Mouse (Mus musculus) frontal cortex, adult 2 months (tissue): ENCODE measurements around the gene Gfpt1. TPM values are rescaled to one million over a fixed set of nuclear protein-coding genes. Genes with fewer than 3 reads are reported as not detected.
"Not testable (repeated sequence)": the region's sequence is repeated elsewhere in the genome, so short reads cannot be mapped to it uniquely, and the experiment has no call there.

ENCODE experiments used
- DNase-seq, 2 experiments: peaks; one replicate each; pipeline ENCODE4 v3.0.0; 2022; ENCODE audit warnings: low spot score in 1 of 2; ENCODE audit errors: extremely low spot score in 1 of 2
- polyA plus RNA-seq: library from polyadenylated mRNA; depleted of rRNA; stranded (reverse); fragments of >200 nt; gene quantifications from 2 replicates; pipeline ENCODE4 v1.2.3, GENCODE M21; 2012; rRNA removed

The Gfpt1 gene
- 25.5 and 29.4 TPM in 2 replicates for polyA plus RNA-seq

- peak; percentile 86 to 96 for DNase-seq
These were observed at the start of gene Gfpt1 for GRCm38 (mm10) chr6:87042337-87043130. TSS of gene Gfpt1 (plus strand) at chr6:87042846.

DNA sequence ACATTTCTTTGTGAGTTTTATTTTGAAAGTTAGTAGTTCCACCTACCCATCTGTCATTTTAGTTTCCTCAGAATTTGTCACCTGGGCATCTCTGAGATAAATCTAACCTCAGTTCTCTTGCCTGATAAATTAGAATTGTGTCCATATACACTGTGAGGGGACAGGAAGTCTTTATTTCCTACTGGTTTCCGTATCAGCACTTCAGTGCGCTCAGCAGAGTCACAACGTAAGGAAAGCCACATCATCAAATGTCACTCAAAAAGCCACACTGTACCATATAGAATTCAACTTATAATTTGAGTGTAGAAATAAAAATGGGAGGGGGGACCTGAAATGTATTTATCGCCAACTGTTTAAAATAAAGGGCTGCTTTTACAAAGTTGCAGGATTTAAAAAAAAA is 48.4 kb upstream of the Gfpt1 start:
- no peak for DNase-seq

- DNase-seq = peak; percentile 30 to 60
These were observed 45.9 kb upstream of the Gfpt1 start for GRCm38 (mm10) chr6:86996629-86997307.

DNA sequence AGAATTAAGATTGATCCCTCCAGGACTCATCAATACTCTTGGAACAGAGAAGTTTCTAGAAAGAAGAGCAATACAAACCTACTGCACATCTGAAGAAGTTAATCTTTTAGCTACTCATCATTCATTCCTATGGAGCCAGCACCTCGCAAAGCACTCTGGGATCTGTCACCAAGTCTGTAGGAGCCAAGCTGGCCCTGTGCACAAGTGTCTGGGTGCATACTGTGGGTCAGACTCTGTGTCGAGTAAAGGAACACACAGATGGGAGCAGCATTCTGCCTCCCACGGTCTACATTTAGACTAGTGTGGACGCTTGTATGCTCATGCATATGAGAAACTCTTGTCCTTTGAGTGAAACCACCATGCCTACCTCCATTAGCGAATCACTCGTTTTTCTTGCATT is 45.3 kb upstream of the Gfpt1 start:
- no peak for DNase-seq

DNA sequence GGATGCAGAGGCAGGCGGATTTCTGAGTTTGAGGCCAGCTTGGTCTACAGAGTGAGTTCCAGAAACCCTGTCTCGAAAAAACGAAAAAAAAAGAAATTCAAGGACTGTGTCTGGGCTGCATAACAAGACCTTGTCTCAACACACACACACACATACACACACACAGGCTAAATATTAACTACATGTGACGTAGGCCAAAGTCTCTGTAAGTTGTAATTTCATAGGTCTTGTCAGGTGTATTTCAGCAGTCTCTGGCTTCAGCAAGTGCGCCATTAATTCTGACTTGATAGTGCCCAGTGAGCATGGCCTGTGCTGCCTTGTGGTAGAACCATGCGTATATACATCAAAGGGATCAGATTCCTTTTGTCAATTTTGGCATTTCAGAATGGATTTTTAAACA is 40.7 kb upstream of the Gfpt1 start:
- no peak for DNase-seq

DNA sequence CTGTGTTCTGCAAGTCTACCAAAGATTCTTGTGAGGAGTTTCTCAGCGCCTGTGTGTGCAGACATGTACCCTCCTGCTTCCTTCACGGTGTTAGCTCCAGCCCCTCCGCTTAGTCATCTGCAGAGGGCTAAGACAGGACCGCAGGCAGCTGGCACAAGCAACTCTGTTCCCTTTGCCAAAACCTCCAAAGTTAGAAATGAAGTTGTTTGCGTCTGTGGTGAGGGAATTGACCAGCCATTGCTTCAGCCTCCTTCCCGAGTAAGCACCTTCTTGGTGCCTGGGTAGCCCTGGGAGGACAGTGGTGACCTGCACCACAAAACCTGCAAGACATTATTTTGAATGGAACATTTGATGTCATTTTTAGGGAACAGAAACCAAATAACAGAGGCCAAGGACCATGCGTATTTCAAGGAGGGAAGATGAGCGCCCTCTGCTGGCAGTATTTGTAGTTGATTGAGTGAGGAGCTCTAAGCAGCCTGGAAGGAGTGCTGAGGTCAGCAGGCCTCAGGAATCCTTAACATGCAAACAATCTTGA is 40.1 kb upstream of the Gfpt1 start:
- DNase-seq = peak; percentile 61 to 92

GRCm38 (mm10) chr6:87004099-87004498 is 38.5 kb upstream of the Gfpt1 start:
- DNase-seq = no peak

- no peak for DNase-seq
These were observed 37.1 kb upstream of the Gfpt1 start for GRCm38 (mm10) chr6:87005577-87005976.

- no peak for DNase-seq
These were observed 33.8 kb upstream of the Gfpt1 start, which contains the start of gene Nfu1 for GRCm38 (mm10) chr6:87008887-87009286. TSS of gene Nfu1 (plus strand) at chr6:87009236.

GRCm38 (mm10) chr6:87009692-87010328 is 32.8 kb upstream of the Gfpt1 start:
- DNase-seq = peak; percentile 89 to 97

- peak in 1 of 2 experiments; percentile 79 for DNase-seq
These were observed 25.7 kb upstream of the Gfpt1 start for GRCm38 (mm10) chr6:87016916-87017315.

DNA sequence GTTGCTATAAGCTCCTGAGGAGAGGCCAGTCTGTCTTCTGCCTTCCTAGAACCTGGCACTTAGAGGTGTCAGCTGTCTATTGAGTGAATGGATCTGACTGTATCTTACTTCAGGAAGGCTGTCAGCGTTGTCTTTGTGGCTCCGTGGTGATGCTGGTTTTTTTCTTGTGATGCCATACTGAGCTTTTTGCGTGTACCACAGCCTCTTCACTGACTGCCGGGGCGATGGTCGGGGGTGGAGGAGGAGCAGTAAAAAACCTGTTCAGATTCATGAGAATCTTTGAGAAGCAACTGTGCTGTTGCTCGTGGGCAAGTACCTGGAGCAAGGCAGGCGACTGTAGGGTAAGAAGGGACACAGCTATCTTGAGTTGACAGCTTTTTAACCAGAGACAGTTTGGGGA is 23.8 kb upstream of the Gfpt1 start:
- no peak for DNase-seq

GRCm38 (mm10) chr6:87021791-87022190 is 20.9 kb upstream of the Gfpt1 start:
- DNase-seq = no peak

DNA sequence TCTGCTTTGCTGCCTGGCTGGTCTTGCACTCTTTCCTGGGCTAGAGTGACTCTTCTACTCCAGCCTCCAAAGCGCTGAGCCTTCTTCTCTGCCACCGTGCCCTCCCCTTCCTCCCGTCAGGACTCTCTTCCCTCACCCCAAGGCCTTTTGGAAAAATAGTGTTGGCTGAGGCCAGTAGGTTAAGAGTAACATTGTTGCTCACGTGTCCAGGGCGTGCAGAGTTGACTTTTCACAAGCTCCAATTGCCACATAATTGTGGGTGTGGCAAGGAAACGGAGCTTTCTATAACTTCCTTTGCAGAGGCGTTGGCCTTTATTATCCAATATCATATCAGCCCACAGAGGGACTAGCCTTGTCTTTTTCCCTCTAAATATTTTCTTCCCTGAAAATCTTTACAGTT is 15.7 kb upstream of the Gfpt1 start:
- DNase-seq = no peak

DNA sequence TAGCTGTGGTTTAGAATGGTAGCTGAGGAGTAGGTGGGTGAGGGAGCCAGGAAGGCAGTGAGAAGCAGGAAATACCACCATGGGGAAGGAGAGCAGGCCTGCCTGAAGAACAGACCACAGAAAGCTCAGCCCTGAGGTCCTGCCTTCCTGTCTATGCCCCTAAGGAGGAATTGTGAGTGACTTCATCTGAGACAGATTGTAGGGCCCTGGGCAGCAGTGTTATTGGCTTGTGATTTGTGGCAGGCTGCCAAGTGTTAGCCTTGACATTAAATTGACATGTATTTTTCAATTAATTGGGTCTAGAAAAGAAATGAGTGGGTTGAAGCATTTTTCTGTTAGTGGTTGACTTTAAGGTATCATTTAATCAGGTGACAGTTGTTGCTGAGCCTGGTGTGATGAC is 13.8 kb upstream of the Gfpt1 start:
- no peak for DNase-seq

DNA sequence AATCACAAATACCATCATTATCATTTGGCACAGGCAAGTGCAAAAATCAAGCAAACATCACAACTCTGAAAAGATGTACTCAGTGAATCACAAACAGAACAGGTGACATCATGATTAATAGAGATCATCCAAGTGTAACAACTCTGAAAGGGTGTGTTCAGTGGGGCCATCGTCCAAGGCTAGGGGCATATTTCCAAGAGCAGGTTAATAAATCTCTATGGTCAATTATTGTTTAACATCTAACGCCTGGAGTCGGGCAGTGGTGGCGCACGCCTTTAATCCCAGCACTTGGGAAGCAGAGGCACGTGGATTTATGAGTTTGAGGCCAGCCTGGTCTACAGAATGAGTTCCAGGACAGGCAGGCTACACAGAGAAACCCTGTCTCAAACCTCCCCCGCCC is 11.3 kb upstream of the Gfpt1 start:
- not testable (repeated sequence) for DNase-seq

- no peak for DNase-seq
These were observed 10.2 kb upstream of the Gfpt1 start for GRCm38 (mm10) chr6:87032401-87032800.

GRCm38 (mm10) chr6:87034395-87034794 is 8.3 kb upstream of the Gfpt1 start:
- DNase-seq = no peak

DNA sequence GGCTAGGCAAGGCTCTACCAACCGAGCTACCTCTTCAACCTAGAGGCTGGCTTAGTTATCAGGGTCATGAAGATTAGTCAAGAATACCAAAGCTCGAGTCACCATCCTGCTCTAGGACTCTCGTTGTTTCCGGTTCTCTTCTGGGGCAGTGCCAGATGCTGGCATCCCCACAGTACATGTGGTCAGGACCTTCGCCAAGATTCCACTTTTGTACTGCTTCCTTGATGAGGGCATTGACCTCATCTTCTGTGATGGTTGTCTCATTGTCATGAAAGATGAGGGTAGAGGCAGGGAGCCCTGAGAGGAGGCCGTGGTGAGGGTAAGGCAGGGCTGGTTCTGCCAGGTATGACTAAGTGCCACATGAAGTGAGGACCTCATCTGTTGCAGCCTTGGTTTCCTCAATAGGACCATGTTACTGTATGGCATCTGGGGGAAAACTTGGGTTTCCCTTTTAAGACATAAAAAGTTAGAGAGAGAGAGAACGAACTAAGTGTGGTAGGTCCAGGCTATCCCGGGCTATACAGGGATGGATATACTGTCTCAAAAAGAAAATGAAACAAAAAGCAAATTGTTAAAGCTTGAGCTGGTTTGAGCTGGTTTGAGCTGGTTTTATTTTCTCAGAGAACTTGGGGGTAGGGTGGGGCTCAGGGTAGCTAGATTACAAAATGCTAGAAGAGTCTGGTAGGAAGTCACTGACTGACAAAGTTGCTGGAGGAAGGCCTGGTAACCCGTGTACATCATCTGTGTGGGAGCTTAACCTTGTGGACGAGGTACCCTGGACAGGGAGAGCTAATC is 4.6 kb upstream of the Gfpt1 start:
- no peak for DNase-seq

DNA sequence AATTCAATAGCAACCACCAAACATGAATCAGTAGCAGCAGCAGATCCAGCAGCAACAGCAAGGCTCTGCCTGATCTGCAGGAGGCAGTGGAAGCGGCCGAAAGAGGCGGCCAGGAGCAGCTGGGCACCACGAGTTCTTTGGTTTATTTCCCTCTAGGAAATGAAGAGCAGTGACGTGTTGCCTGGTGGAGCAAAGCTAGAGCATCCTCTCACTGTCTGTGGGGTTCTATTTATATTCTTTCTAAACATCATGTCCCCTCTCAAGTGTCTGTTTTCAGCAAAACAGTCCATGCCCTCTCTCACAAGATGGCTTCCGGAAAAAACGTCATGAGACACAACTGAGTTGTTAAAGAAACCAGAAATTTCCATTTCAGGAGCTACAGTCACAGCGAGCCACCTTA is 3.5 kb upstream of the Gfpt1 start:
- no peak for DNase-seq
